Mouse (Mus musculus) embryonic fibroblast, embryonic 13.5 days (primary cell): ENCODE measurements around the gene Il3.

ENCODE experiments used
- CTCF ChIP-seq: IDR thresholded peaks from 2 replicates; pipeline ENCODE4 v1.5.1; 2011; ENCODE audit warnings: mild to moderate bottlenecking, control low read depth, low read length, moderate library complexity, borderline replicate concordance; ENCODE audit not compliant: insufficient read depth
- POLR2A ChIP-seq: IDR thresholded peaks from 2 replicates; pipeline ENCODE4 v1.6.1; 2011; ENCODE audit warnings: low read depth, mild to moderate bottlenecking, control low read depth, low read length, moderate library complexity

GRCm38 (mm10) chr11:54310588-54310987 is 43.5 kb upstream of the Il3 start:
- no peak for TF ChIP-seq POLR2A
- no peak for TF ChIP-seq CTCF
